Mouse (Mus musculus): Measurements from ENCODE around the gene Rundc1.
A peak's percentile ranks its signal among the peaks of the same experiment; 100 is the strongest.
"Not testable (repeated sequence)": the region's sequence is repeated elsewhere in the genome, so short reads cannot be mapped to it uniquely, and the experiment has no call there.

Gene Rundc1

DNA sequence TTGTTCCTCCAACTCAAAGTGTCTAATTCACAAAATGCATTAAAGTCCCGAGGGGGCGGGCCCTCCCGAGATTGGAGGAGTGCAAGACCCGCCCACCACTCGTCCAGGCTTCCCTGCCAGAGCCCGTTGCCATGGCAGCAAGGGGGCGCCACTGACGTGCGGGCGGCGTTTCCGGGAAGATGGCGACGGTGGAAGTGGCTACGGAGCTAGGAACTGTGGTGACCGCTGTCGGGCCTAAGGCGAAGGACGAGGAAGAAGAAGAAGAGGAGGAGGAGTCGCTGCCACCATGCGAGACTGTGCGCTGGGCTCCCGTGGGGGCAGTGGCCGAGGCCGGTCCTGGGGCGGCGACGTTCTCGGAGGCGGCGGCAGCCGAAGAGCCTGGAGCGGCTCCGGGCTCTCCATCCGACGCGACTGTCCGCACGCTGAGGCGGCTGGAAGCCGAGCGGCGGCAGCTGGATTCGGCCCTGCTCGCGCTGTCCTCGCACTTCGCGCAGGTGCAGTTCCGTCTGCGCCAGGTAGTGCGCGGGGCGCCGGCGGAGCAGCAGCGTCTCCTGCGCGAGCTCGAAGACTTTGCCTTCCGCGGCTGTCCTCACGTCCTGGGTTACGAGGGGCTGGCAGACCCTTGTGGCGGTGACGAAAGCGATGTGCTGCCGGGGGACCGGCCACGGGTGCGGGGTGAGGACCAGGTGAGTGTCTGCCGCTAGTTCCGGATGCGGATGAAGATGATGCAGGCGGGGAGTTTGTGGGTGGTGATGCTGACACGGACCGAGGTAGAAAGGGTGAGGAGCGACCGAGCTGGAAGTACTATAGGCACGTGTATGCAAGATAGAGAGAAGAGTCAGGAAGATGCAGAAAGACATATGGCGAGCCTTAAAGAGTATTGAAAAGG lies at the start of gene Rundc1, which contains the start of gene Ptges3l:
Gene Rundc1 (plus strand): TSS at position 161 of the 889 bp plus-strand sequence.
Gene Ptges3l (minus strand): TSS at position 409 of the 889 bp plus-strand sequence.
- DNase-seq (ENCODE audit: low spot score in 2 of 2) = peak; percentile 96 to 97

DNA sequence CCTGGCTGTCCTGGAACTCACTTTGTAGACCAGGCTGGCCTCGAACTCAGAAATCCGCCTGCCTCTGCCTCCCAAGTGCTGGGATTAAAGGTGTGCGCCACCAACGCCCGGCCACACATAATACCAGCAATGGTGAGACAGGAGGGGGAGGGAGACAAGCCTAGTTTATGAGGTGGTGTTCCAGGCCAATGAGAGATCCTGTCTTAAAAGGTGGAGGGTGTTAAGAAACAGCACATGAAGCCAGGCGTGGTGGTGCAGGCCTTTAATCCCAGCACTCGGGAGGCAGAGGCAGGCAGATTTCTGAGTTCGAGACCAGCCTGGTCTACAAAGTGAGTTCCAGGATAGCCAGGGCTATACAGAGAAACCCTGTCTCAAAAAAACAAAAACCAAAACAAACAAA lies 46.7 kb upstream of the Rundc1 start:
- not testable (repeated sequence) for DNase-seq (ENCODE audit: low spot score in 2 of 2)

DNA sequence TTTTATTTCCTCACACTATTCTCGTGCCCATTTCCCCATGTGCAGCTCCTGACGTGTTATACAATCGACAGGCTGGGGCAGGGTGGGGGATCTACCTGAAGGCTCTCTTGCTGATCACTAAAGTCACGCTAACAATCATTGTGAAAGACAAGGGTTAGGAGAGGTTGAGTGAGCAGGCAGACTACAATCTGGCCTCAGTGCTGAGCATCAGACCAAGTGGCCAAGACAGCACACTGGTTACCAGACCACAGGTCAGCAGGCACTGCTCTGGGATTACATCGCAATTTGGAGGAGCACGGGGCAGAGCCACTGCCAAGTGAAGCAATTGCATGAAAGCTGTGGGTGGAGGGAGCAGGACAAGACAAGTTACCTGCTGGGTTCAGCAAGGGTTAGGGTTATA lies 46.0 kb upstream of the Rundc1 start:
- no peak for DNase-seq (ENCODE audit: low spot score in 2 of 2)

DNA sequence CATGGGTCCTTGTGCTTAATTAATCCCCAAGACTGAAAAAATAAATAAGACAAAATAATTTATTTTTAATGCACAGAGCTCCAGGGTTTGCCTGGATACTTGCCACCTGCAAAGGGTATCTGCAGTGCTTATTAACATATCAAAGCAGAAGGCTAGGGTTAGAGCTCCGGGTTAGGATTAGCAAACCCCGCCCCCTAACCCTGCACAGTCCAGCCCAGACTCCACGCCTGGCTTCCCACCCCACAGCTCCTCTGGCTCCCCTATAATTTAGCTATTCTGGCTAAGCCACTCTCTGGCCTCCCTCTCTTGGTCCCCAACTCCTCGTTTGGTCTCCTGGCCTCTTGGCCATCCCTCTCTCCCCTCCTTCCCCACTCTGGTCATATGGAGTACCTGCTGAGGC lies 43.1 kb upstream of the Rundc1 start:
- DNase-seq (ENCODE audit: low spot score in 2 of 2) = no peak

DNA sequence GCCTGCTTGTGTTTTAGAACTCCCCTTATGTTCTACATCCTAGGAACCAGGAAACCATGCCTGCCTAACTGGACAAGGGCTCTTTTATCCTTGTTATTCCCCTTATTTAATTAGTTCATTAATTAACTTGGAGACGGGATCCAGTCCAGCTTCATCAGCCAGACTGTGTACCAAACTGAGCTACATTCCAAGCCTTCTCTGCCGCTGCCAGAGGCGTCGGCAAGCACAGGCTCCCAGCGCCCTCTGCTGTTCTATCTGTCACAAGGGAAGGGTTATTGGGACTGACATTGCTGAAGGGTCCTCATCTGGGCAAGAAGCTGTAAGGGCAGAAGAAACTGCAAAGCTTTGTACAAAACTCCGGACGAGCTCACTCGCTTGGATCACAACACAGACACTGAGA lies 29.8 kb upstream of the Rundc1 start:
- peak; percentile 35 to 49 for DNase-seq (ENCODE audit: low spot score in 2 of 2)

DNA sequence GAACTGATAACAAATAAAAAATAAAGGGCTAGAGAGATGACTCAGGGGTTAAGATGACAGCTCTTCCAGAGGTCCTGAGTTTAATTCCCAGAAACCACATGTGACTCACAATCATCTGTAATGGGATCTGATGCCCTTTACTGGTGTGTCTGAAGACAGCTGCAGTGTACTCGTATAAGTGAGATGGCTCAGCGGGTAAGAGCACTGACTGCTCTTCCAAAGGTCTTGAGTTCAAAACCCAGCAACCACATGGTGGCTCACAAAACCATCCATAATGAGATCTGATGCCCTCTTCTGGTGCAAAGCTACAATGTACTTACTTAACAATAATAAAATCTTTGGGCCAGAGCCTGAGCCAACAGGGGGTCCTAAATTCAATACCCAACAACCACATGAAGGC lies 9.6 kb upstream of the Rundc1 start:
- no peak for DNase-seq (ENCODE audit: low spot score in 2 of 2)

DNA sequence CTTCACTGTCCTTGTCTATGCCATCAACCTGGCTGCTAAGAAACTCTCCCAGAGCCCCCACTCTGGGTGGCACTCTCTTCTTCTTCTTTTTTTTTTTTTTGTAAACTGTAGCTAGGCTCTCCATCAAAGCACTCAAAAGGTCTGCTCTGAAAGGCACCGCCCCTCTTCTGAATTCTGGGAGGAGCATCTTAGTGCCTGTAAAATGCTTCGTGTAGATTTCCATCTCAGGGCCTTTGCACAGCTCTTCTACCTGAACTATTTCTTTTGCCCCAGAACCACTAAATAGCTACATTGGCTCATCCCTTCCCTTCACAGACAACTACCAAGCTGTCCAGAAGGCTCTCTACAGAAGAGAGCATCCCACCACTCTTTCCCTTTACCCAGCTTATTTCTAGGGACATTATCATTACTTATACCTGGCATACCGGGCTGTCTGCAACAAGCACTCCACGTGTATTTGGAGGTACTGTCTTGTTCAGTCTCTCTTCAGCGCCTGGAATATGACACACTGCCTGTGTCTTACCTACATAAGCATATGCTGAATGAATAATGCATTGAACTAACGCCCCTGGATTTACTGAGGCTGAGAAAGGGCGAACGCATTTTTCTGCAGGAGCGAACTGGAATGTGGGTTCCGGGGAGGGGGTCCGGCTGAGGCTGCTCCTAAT lies 8.3 kb upstream of the Rundc1 start:
- DNase-seq (ENCODE audit: low spot score in 2 of 2) = no peak

DNA sequence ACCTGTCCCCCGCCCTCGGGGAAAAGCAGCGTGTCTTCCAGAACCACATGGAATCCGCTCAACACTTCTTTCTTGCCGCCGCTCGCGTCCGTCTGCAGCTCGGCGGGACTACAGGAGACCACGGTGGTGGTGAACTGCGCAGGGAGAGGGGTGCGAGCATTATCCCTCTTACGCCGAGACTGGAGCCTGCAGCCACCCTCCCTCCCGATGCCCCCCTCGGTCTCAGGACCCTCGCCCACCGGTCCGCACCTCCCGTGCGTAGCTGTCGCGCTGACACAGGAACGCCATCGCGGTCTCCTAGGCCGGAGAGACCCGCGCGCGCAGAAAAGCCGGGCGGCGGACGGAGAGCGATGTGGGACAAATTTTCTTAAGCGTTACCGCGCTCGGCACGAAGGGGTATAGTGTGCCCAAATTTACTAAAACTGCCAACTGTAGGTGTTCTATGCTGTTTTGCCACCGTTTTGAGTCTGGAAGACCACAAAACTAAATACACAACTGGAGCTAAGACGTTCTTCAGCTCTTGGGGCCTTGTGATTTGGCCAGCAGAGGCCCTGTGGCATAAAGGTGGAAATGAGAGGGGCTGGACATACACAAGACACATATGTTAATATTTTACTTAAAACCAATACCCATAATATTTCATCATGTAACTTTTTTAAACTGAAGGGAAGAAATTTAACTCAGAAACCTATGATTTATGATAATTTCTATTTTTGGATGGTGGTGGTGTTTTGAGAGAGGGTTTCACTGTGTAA lies 7.6 kb upstream of the Rundc1 start, which contains the start of gene Aarsd1:
Gene Aarsd1 (minus strand): TSS at position 515 of the 755 bp plus-strand sequence.
- DNase-seq (ENCODE audit: low spot score in 2 of 2) = peak; percentile 69 to 78

DNA sequence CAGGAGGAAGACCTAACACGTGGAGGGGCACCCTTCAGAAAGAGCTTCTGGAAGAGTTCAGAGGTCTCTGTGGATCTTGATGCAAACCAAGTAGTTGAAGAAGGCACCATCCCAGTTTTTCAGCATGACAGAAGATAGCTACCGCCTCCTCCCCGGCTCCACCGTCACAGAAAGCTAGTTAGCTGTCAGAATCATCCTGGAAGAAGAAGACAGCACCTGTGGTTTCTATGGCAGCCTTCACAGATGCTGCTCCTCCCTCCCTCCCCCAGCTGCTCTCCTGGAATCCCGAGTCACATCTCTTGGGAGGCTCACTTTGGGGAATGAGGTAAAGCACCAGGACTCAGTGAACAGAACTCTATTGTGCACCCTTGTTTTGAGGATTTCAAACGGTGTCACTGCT lies 5.9 kb upstream of the Rundc1 start:
- no peak for DNase-seq (ENCODE audit: low spot score in 2 of 2)

DNA sequence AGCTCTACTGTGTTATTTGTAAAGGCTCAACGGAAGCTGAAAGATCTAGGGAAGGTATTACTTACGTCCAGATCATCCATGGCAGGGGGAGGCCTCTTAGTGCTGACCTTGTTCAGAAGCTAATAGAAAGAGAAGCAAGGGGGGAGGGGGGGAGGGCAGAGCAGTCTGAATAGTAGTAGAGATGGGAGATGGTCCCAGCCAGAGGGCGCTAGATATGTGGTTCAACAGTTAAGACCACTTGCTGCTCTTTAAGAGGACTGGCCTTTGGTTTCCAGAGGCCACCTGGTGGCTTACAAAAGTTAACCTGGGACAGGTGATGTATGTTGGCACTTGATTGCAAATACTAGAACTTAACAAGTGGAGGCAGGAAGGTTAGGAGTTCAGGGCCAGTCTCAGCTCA lies 5.3 kb upstream of the Rundc1 start:
- DNase-seq (ENCODE audit: low spot score in 2 of 2) = no peak

DNA sequence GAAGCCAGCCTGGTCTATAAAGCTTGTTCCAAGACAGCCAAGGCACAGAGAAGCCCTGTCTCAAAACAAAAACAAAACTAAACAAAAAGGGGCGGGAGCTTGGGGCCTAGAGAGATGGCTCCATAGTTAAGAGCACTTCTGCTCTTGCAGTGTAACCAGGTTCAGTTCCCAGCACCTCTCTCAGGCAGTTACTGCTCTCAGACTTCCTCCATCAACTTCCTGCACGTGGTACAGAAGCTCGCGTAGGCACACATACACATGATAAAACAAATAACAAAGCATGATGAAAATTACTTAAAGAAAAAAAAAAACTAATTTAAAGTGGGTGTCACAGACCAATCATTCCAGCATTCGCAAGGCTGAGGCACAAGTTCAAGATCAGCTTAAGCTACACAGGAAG lies 4.7 kb upstream of the Rundc1 start:
- DNase-seq (ENCODE audit: low spot score in 2 of 2) = no peak

DNA sequence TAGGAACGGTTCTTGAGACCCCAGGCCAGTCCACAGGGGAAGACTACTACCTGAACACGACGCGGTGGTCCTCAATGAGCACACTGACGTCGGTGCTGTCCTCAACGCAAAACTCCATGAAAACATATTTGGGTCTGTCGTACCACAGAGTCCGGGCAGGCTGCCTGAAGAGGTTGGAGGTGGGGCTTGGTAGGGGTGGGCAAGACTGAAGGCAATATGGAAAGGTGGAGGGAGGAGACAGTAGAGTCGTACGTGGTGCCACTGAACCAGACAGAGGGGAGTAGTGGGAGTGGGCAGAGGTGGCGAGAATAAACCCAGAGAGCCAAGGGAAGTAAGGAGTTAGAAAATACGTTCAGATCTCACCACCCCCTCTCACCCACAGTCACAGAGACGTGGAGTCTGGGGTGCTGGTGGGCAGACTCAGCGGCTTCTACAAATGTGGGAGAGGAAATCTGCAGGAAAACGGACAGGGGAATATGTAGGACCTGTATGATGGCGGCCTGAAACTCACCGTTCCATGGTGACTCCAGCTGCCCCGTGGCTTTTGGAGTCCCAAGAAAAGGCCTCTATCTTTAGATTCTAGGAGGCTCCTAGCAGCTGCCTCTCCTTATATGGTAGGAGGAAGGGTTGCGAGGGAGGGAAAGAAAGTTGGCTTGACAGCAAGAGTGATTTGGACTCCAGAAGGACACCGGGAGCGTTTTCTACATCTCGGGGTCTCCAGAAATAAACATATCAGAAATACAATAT lies 607 bp upstream of the Rundc1 start, which contains the start of gene Gm27029:
Gene Gm27029 (minus strand): TSS at position 692 of the 747 bp plus-strand sequence.
- DNase-seq (ENCODE audit: low spot score in 2 of 2) = no peak

DNA sequence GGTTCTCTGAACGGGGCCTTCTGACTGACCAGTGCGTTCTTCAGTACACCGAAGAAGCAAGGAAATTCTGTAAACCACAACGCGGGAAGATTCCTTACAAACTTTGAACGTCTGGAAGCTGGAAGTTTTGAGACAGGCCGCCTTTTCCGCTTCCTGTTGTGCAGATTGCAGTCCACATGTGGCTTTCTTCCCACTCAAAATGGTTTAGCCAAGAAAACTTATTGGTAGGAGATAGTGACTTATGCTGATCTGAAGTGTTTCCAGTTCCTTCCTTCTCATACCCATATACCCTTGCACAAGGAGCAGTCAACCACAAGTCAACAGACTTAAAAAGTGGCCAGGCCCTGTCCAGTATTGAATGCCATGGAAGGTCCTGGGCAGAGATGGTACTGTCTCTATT lies 1.3 kb downstream of the Rundc1 start:
- DNase-seq (ENCODE audit: low spot score in 2 of 2) = no peak

DNA sequence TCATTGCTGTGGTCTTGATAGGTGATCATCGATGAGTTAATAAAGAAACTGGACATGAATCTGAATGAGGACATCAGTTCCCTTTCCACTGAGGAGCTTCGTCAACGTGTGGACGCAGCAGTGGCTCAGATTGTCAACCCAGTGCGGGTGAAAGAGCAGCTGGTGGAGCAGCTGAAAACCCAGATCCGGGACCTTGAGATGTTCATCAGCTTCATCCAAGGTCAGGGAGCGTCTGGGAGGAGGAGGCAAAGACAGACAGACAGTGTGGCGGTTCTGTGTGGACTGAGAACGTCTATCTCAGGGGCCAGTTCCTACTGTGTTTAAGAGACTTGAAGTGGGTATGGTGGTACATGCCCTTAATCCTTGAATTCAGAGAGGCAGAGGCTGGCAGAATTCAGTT lies 6.4 kb downstream of the Rundc1 start:
- no peak for DNase-seq (ENCODE audit: low spot score in 2 of 2)

DNA sequence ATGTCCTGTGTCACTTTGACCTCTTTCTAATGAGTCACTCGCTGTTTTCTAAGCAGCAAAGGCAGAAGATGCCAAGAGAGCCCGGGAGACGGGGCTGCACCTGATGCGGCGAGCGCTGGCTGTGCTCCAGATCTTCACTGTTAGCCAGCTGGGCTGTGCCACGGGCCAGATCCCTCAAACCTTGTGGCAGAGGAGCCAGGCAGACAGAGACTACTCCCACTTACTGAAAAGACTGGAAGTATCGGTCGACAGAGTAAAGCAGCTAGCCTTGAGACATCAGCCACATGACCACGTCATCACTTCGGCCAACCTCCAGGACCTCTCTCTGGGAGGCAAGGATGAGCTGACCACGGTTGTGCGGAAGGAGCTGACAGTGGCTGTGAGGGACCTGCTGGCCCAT lies 8.5 kb downstream of the Rundc1 start:
- no peak for DNase-seq (ENCODE audit: low spot score in 2 of 2)

DNA sequence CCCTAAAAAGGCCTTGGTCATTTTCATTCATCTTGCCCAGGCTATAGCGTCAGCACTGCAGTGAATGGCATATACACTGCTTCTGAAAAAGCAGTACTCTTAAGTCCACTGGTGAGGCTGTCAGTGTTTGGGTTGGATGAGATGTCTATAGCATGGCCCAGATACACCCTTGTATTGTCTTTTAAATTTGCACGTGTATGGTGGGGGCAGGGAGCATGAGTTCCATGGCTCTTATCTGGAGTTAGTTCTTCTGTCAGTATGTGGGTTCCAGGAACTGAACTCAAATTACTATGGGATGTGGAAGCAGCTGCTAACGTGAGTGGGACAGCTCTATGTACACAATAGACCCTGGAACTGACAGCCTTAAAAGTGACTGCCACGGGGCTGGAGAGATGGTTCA lies 10.9 kb downstream of the Rundc1 start:
- no peak for DNase-seq (ENCODE audit: low spot score in 2 of 2)

DNA sequence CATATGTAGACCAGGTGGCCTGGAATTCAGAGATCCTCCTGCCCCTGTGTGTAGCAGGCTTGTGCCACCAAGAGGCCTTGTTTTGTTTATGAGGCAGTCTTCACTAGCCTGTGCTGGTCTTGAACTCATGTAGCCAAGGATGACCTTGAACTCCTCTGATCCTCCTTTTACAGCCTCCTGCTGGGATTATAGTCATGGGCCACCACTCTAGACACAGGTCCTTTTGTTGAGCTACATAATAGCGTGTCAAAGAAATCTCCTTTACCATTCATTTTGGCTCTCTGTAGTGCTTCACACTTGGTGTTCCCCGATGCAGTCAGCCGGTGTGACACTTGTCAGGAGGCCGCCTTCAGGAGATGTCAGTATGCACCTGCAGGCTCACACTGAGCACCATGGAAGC lies 12.0 kb downstream of the Rundc1 start:
- DNase-seq (ENCODE audit: low spot score in 2 of 2) = no peak

DNA sequence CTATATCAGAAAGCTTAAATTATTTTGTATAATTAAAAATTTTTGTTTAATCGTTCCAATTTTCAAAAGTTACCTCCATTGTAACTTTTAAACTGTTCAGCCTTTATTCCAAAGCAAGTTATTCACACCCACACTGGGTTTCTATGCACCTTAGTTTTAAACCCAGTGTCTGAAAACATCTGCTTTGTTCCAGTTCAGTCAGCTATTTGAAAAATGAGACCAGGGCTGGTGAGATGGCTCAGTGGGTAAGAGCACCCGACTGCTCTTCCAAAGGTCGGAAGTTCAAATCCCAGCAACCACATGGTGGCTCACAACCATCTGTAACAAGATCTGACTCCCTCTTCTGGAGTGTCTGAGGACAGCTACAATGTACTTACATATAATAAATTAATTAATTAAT lies 13.1 kb downstream of the Rundc1 start:
- not testable (repeated sequence) for DNase-seq (ENCODE audit: low spot score in 2 of 2)

DNA sequence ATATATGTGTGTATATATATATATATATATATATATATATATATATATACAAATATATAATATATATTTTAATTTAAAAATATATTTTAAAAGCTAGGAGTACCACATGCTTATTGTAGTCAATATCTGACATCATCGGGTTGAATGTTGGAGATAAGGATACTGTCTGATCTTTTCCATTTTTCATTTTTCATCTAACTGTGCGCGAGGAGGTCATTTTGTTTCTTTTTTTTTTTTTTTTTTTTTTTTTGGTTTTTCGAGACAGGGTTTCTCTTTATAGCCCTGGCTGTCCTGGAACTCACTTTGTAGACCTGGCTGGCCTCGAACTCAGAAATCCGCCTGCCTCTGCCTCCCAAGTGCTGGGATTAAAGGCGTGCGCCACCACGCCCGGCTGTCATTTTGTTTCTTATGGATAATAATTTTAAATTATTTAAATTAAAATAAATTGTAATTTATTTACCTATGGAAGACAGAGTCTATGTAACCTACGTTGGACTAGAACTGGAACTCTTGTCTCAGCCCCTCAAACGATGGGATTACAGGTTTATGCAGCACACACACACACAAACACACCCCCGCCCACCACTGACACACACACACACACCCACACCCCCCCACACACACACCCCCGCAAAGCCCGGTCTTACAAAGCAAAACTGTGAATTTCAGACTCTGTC lies 16.7 kb downstream of the Rundc1 start:
- DNase-seq (ENCODE audit: low spot score in 2 of 2) = not testable (repeated sequence)

DNA sequence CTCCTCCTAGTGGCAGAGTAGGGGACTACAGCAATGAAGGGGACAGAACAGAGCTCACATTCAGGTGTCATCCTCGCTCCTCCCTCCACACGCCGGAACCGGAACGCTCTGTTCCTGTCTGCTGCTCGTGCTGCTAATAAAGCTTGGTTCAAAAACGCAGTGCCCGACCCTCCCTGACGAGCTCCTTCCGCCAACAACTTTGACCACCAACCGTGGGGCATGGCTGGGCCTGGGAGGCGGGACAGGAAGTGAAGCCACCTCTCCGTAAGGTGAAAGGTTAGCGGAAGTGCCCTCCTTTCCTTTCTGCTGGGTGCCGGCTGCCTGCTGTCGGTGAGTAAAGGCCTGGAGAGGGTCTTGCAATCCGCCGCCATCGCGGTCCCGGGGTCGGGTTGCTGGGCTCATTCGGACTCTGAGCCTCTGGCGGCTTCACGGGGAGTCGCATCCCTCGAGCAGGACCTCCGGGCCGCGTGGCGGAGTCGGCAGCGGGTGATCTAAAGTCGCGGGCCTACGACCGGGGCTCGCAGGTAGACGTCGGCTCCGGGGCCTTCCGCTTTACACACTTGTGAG lies 17.3 kb downstream of the Rundc1 start, which contains the start of gene Rpl27:
Gene Rpl27 (plus strand): TSS at position 172 of the 567 bp plus-strand sequence.
- DNase-seq (ENCODE audit: low spot score in 2 of 2) = peak; percentile 98

All from natural killer cell, adult 2 months (primary cell).